10 mouse cellular contexts compared by ENCODE assay signal in the genomic region with DNA sequence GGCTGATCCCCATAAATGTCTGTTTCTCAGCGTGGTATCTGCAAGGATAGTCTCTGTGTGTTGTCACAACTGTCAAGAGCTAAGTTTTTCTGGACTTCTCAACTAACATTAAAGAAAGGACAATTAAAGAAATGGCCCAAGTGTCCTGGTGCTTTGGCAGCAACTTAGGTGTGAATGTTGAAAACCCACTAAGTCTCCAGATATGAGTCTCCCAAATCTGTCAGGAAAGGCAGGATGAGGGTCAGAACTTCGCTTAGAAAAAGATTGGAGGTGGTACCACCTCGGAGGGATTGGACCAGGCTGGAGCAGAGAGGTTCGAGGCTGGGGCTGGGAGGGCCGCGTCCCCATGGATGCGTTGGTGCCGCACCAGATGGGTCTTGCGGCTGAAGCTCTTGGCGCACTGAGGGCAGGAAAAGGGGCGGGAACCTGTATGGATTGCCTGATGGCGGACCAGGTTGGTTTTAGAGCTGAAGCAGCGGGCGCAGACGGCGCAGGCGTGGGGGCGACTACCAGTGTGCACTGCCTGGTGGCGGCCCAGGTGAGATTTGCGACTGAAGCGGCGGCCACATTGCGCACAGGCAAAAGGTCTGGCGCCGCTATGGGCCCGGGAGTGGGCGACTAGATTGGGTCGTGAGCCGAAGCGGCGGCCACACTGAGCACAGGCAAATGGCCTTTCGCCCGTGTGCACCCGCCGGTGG. TPM values are rescaled to one million over a fixed set of nuclear protein-coding genes. Genes with fewer than 3 reads are reported as not detected.
A peak's percentile ranks its signal among the peaks of the same experiment; 100 is the strongest.
DNase-seq lines count a peak whose midpoint lies in the region; ATAC-seq and TF ChIP-seq lines count a peak whose summit lies in the region.
"Had no signal": no experiment of that assay in that cellular context is flagged by ENCODE, and none has a peak within 500 bp of the region (broad histone marks: within the 10 kb centered on the region; RNA-seq: fewer than 3 reads in every experiment).

No protein-coding gene starts in this region.

- TF ChIP-seq CTCF in midbrain, postnatal 0 days (IDR thresholded peaks at IDR 0.05), result no peak

- peaks cover 39% of the 10 kb centered on the region for H3K36me3 ChIP-seq in forebrain, embryonic 12.5 days (replicated peaks)
- H3K36me3 ChIP-seq in forebrain, embryonic 16.5 days (ENCODE audit: control insufficient read depth, insufficient read depth), result peaks cover 17% of the 10 kb centered on the region
- H3K36me3 ChIP-seq in midbrain, embryonic 10.5 days, result peaks cover 34% of the 10 kb centered on the region
- H3K36me3 ChIP-seq in midbrain, postnatal 0 days (ENCODE audit: insufficient read depth, low read length), result peaks cover 27% of the 10 kb centered on the region
- peaks cover 6% of the 10 kb centered on the region; the same call in 1 of the 2 replicates for H3K36me3 ChIP-seq in midbrain, embryonic 11.5 days (ENCODE audit: control insufficient read depth, insufficient read depth, low read length)

- DNase-seq in midbrain, embryonic 10.5 days (ENCODE audit: low spot score), result no peak
- no peak for DNase-seq in midbrain, postnatal 0 days (ENCODE audit: low spot score)
- DNase-seq in midbrain, embryonic 11.5 days (ENCODE audit: low spot score, missing footprints), result peak; percentile 86
- no peak for DNase-seq in spleen, adult 18-20 months
- no peak for DNase-seq in left cerebral cortex, adult 11 months (ENCODE audit: low spot score)
- DNase-seq in kidney, adult 9 months, result no peak
- DNase-seq: kidney, postnatal 4 days; thymus, adult 2 months had no signal

- H3K4me3 ChIP-seq in forebrain, embryonic 12.5 days (replicated peaks), result peak overlapping the region; percentile 23
- no peak overlapping the region for H3K4me3 ChIP-seq in forebrain, embryonic 16.5 days (replicated peaks; ENCODE audit: low read length)
- peak overlapping the region; percentile 50 for H3K4me3 ChIP-seq in midbrain, embryonic 10.5 days
- no peak overlapping the region for H3K4me3 ChIP-seq in midbrain, postnatal 0 days (ENCODE audit: low read depth, low read length)
- peak overlapping the region; percentile 23; the same call in 1 of the 2 replicates for H3K4me3 ChIP-seq in midbrain, embryonic 11.5 days (ENCODE audit: low read depth, low read length)

- peak; percentile 10; the same call in 1 of the 2 replicates for ATAC-seq in forebrain, embryonic 12.5 days (ENCODE audit: low FRiP score)
- no peak for ATAC-seq in forebrain, embryonic 16.5 days
- no peak for ATAC-seq in midbrain, postnatal 0 days (ENCODE audit: low FRiP score)
- ATAC-seq in midbrain, embryonic 11.5 days (ENCODE audit: low FRiP score), result no peak

- WGBS in forebrain, embryonic 12.5 days, result 31% methylated on average over 35 of the region's 35 CpGs
- 52% methylated on average over 35 of the region's 35 CpGs for WGBS in forebrain, embryonic 16.5 days
- 19% methylated on average over 35 of the region's 35 CpGs for WGBS in midbrain, embryonic 10.5 days
- WGBS in midbrain, postnatal 0 days, result 58% methylated on average over 35 of the region's 35 CpGs
- WGBS in midbrain, embryonic 11.5 days, result 22% methylated on average over 34 of the region's 35 CpGs

- peaks cover 39% of the 10 kb centered on the region for H3K27me3 ChIP-seq in forebrain, embryonic 12.5 days
- H3K27me3 ChIP-seq in forebrain, embryonic 16.5 days (replicated peaks; ENCODE audit: control insufficient read depth, insufficient read depth, low read length), result no peaks in the 10 kb centered on the region; the same call in 1 of the 2 replicates
- peaks cover 67% of the 10 kb centered on the region for H3K27me3 ChIP-seq in midbrain, embryonic 10.5 days (ENCODE audit: low read depth, poor library complexity, severe bottlenecking)
- no peaks in the 10 kb centered on the region for H3K27me3 ChIP-seq in midbrain, postnatal 0 days (ENCODE audit: insufficient read depth, low read length)
- H3K27me3 ChIP-seq in midbrain, embryonic 11.5 days (ENCODE audit: control insufficient read depth, insufficient read depth, low read length), result peaks cover 35% of the 10 kb centered on the region

- peaks cover 34% of the 10 kb centered on the region for H3K4me1 ChIP-seq in forebrain, embryonic 12.5 days
- H3K4me1 ChIP-seq in forebrain, embryonic 16.5 days (replicated peaks; ENCODE audit: control insufficient read depth, insufficient read depth, low read length), result no peaks in the 10 kb centered on the region; the same call in 1 of the 2 replicates
- H3K4me1 ChIP-seq in midbrain, embryonic 10.5 days, result peaks cover 50% of the 10 kb centered on the region
- no peaks in the 10 kb centered on the region for H3K4me1 ChIP-seq in midbrain, postnatal 0 days (ENCODE audit: insufficient read depth, low read length)
- peaks cover 18% of the 10 kb centered on the region for H3K4me1 ChIP-seq in midbrain, embryonic 11.5 days (ENCODE audit: control insufficient read depth, insufficient read depth, low read length)

- H3K9ac ChIP-seq in forebrain, embryonic 12.5 days, result no peak overlapping the region
- H3K9ac ChIP-seq in forebrain, embryonic 16.5 days (replicated peaks; ENCODE audit: low read depth, low read length), result no peak overlapping the region
- no peak overlapping the region for H3K9ac ChIP-seq in midbrain, postnatal 0 days (replicated peaks; ENCODE audit: low read length, poor library complexity, severe bottlenecking)
- no peak overlapping the region for H3K9ac ChIP-seq in midbrain, embryonic 11.5 days (ENCODE audit: low read length)

- no peaks in the 10 kb centered on the region for H3K9me3 ChIP-seq in forebrain, embryonic 12.5 days
- H3K9me3 ChIP-seq in forebrain, embryonic 16.5 days (ENCODE audit: control insufficient read depth, low read length), result no peaks in the 10 kb centered on the region
- H3K9me3 ChIP-seq in midbrain, embryonic 10.5 days (replicated peaks), result peaks cover 9% of the 10 kb centered on the region; the same call in 1 of the 2 replicates
- no peaks in the 10 kb centered on the region for H3K9me3 ChIP-seq in midbrain, postnatal 0 days (ENCODE audit: low read length)
- H3K9me3 ChIP-seq in midbrain, embryonic 11.5 days (ENCODE audit: control insufficient read depth, low read length), result no peaks in the 10 kb centered on the region

- H3K4me2 ChIP-seq in forebrain, embryonic 12.5 days, result peak overlapping the region; percentile 38; the same call in 1 of the 2 replicates
- no peak overlapping the region for H3K4me2 ChIP-seq in forebrain, embryonic 16.5 days (ENCODE audit: low read length)
- no peak overlapping the region for H3K4me2 ChIP-seq in midbrain, postnatal 0 days (ENCODE audit: low read depth, low read length, poor library complexity, severe bottlenecking)
- peak overlapping the region; percentile 39 for H3K4me2 ChIP-seq in midbrain, embryonic 11.5 days

- H3K27ac ChIP-seq in forebrain, embryonic 12.5 days, result no peak overlapping the region
- no peak overlapping the region for H3K27ac ChIP-seq in forebrain, embryonic 16.5 days (ENCODE audit: low read length)
- no peak overlapping the region; the same call in 1 of the 2 replicates for H3K27ac ChIP-seq in midbrain, embryonic 10.5 days (replicated peaks)
- H3K27ac ChIP-seq in midbrain, postnatal 0 days (ENCODE audit: low read depth, low read length), result no peak overlapping the region
- no peak overlapping the region for H3K27ac ChIP-seq in midbrain, embryonic 11.5 days (ENCODE audit: low read depth, low read length)

RNA-seq across cellular contexts. Expression of a gene that starts 7.8 kb away (rescaled TPM):
- 22.1 and 22.7 TPM in 2 replicates for polyA plus RNA-seq in forebrain, embryonic 12.5 days (2016; fragmentation: Nextera tagmentation; extraction: Ambion mirVana)
- polyA plus RNA-seq in forebrain, embryonic 16.5 days (2015; fragmentation: Nextera tagmentation; extraction: Ambion mirVana), result 28.7 and 29.8 TPM in 2 replicates
- polyA plus RNA-seq in midbrain, embryonic 10.5 days (2016; fragmentation: Nextera tagmentation; extraction: Ambion mirVana), result 10.1 and 13.6 TPM in 2 replicates
- total RNA-seq in midbrain, postnatal 0 days (2014; rRNA removed), result 28.0 and 43.0 TPM in 2 replicates
- polyA plus RNA-seq in midbrain, postnatal 0 days (2015; fragmentation: Nextera tagmentation; extraction: Ambion mirVana), result 41.7 and 44.6 TPM in 2 replicates
- polyA plus RNA-seq in midbrain, embryonic 11.5 days (2014; fragmentation: Nextera tagmentation; extraction: Ambion mirVana), result 12.7 and 14.3 TPM in 2 replicates

RNA-seq across cellular contexts. Expression of a gene that starts 10.2 kb away (rescaled TPM):
- polyA plus RNA-seq in forebrain, embryonic 12.5 days (2016; fragmentation: Nextera tagmentation; extraction: Ambion mirVana), result 0.40 and 0.53 TPM in 2 replicates
- 0.16 and 0.19 TPM in 2 replicates for polyA plus RNA-seq in forebrain, embryonic 16.5 days (2015; fragmentation: Nextera tagmentation; extraction: Ambion mirVana)
- 0.07 and 0.21 TPM in 2 replicates for polyA plus RNA-seq in midbrain, embryonic 10.5 days (2016; fragmentation: Nextera tagmentation; extraction: Ambion mirVana)
- total RNA-seq in midbrain, postnatal 0 days (2014; rRNA removed), result 4.6 and 7.3 TPM in 2 replicates
- polyA plus RNA-seq in midbrain, postnatal 0 days (2015; fragmentation: Nextera tagmentation; extraction: Ambion mirVana), result 0.67 and 1.2 TPM in 2 replicates
- polyA plus RNA-seq in midbrain, embryonic 11.5 days (2014; fragmentation: Nextera tagmentation; extraction: Ambion mirVana), result 0.10 and 0.23 TPM in 2 replicates

RNA-seq across cellular contexts. Expression of a gene that starts 42.4 kb away (rescaled TPM):
- polyA plus RNA-seq in forebrain, embryonic 12.5 days (2016; fragmentation: Nextera tagmentation; extraction: Ambion mirVana), result 27.2 and 28.1 TPM in 2 replicates
- 28.4 and 30.9 TPM in 2 replicates for polyA plus RNA-seq in forebrain, embryonic 16.5 days (2015; fragmentation: Nextera tagmentation; extraction: Ambion mirVana)
- 20.4 and 24.4 TPM in 2 replicates for polyA plus RNA-seq in midbrain, embryonic 10.5 days (2016; fragmentation: Nextera tagmentation; extraction: Ambion mirVana)
- total RNA-seq in midbrain, postnatal 0 days (2014; rRNA removed), result 44.0 and 44.8 TPM in 2 replicates
- polyA plus RNA-seq in midbrain, postnatal 0 days (2015; fragmentation: Nextera tagmentation; extraction: Ambion mirVana), result 20.8 and 20.9 TPM in 2 replicates
- polyA plus RNA-seq in midbrain, embryonic 11.5 days (2014; fragmentation: Nextera tagmentation; extraction: Ambion mirVana), result 15.2 and 16.6 TPM in 2 replicates

Comparison
In these comparisons a context has a peak if more than half of its experiments do, and no peak if none do; other contexts are left out.
1. H3K4me2 ChIP-seq: peak in forebrain, embryonic 12.5 days (single experiment) and midbrain, embryonic 11.5 days (single experiment); none in forebrain, embryonic 16.5 days (single experiment) and midbrain, postnatal 0 days (single experiment).
2. H3K4me3 ChIP-seq: peak in forebrain, embryonic 12.5 days (single experiment), midbrain, embryonic 10.5 days (single experiment) and midbrain, embryonic 11.5 days (single experiment); none in forebrain, embryonic 16.5 days (single experiment) and midbrain, postnatal 0 days (single experiment).